Mouse (Mus musculus) spleen, adult 2 months (tissue): ENCODE results near the gene Dynll1.

ENCODE experiments used
- CTCF ChIP-seq: fragments of 200-500 bp; IDR thresholded peaks from 2 replicates; pipeline ENCODE4 v1.5.1; 2011; ENCODE audit warnings: mild to moderate bottlenecking, inconsistent platforms; ENCODE audit not compliant: insufficient read depth, insufficient read length, insufficient replicate concordance; ENCODE audit errors: extremely low read depth
- POLR2A ChIP-seq: fragments of 200-500 bp; IDR thresholded peaks from 2 replicates; pipeline ENCODE4 v1.6.1; 2011; ENCODE audit warnings: low read depth, low read length, inconsistent platforms

DNA sequence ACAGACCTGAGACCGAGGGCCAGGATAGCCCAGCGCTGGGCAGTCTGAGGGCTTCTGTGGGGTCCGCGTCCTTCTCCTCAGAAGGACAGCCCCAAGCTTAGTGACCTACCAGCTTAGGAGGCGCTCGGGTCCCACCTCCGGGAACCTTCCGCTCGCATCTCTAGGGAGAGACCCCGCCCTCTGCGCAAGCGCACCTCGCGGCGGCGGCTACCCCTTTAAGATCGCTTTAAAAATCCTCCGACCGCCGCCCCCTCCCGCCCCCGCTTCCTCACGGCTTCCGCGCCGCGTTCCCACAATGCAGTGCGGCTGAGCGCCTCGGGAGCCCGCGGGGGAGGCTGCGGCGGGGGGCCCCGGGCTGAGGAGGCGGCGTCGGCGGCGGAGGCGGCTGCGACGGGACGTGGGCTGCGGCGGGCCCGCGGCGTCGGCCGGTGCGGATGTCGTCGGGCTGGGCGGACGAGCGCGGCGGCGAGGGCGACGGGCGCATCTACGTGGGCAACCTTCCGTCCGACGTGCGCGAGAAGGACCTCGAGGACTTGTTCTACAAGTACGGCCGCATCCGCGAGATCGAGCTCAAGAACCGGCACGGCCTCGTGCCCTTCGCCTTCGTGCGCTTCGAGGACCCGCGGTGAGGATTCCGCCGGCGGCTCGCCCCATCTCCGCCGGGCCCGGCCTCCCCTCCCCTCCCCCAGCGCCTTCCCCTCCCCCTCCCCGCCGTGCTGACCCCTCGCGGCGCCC, 26.2 kb upstream of the Dynll1 start, which contains the start of gene Srsf9:
- no peak for TF ChIP-seq POLR2A
- TF ChIP-seq CTCF, result no peak
